Mouse (Mus musculus) MEL (cell line): ENCODE data around the gene Top2a. TPM values are rescaled to one million over a fixed set of nuclear protein-coding genes. Genes with fewer than 3 reads are reported as not detected.
A peak's percentile ranks its signal among the peaks of the same experiment; 100 is the strongest.

ENCODE experiments used
- DNase-seq: peaks from one replicate; pipeline ENCODE4 v3.0.0; 2011; ENCODE audit warnings: low read depth, low spot score
- H3K27ac ChIP-seq: 2 replicates; pipeline ENCODE4 v1.5.1; 2012; ENCODE audit warnings: low read depth, mild to moderate bottlenecking, control low read depth, low read length, moderate library complexity; ENCODE audit not compliant: control insufficient read depth
- H3K27me3 ChIP-seq, 2 experiments: fragments of 150-350 bp in 1 of 2; sonication (generic) in 1 of 2; 2 replicates each; pipeline ENCODE4 v1.6.1; 2012; ENCODE audit warnings: low read length in 2 of 2, mild to moderate bottlenecking in 2 of 2, improper control_type of control experiment in 1 of 2, moderate library complexity in 1 of 2; ENCODE audit not compliant: insufficient read depth in 2 of 2, control insufficient read depth in 1 of 2
- H3K36me3 ChIP-seq, 2 experiments: 2 replicates each; pipeline ENCODE4 v1.6.1; 2012 to 2014; ENCODE audit warnings: low read length in 2 of 2, improper control_type of control experiment in 1 of 2, inconsistent platforms in 1 of 2, mild to moderate bottlenecking in 1 of 2; ENCODE audit not compliant: insufficient read depth in 2 of 2, control insufficient read depth in 1 of 2
- H3K4me1 ChIP-seq, 2 experiments: fragments of 150-350 bp in 1 of 2; sonication (generic) in 1 of 2; 2 replicates each; pipeline ENCODE4 v1.6.1; 2012; ENCODE audit warnings: low read length in 2 of 2, improper control_type of control experiment in 1 of 2, mild to moderate bottlenecking in 1 of 2; ENCODE audit not compliant: insufficient read depth in 2 of 2, control insufficient read depth in 1 of 2
- H3K4me3 ChIP-seq, 2 experiments: fragments of 150-350 bp in 1 of 2; sonication (generic) in 1 of 2; 2 replicates each; pipeline ENCODE4 v1.5.1; 2012; ENCODE audit warnings: low read depth in 2 of 2, low read length in 2 of 2, mild to moderate bottlenecking in 2 of 2, moderate library complexity in 2 of 2, control low read depth in 1 of 2, improper control_type of control experiment in 1 of 2; ENCODE audit not compliant: control insufficient read depth in 1 of 2, insufficient read depth in 1 of 2
- H3K79me2 ChIP-seq: 2 replicates; pipeline ENCODE4 v1.6.1; 2012; ENCODE audit warnings: mild to moderate bottlenecking, low read length, moderate library complexity; ENCODE audit not compliant: control insufficient read depth, poor library complexity, insufficient read depth
- H3K9ac ChIP-seq: 2 replicates; pipeline ENCODE4 v1.6.1; 2012; ENCODE audit warnings: low read depth, mild to moderate bottlenecking, control low read depth, low read length, moderate library complexity; ENCODE audit not compliant: control insufficient read depth, poor library complexity, severe bottlenecking
- H3K9me3 ChIP-seq: fragments of 150-350 bp; sonication (generic); replicated peaks from 2 replicates; pipeline ENCODE4 v1.6.1; 2012; ENCODE audit warnings: mild to moderate bottlenecking, low read length, improper control_type of control experiment, moderate library complexity; ENCODE audit not compliant: insufficient read depth
- CHD1 ChIP-seq: IDR thresholded peaks from 2 replicates; pipeline ENCODE4 v1.6.1; 2012; ENCODE audit warnings: low read depth, mild to moderate bottlenecking, inconsistent platforms, low read length, improper control_type of control experiment
- GATA1 ChIP-seq: IDR thresholded peaks from 2 replicates; pipeline ENCODE4 v1.6.1; 2011; ENCODE audit warnings: low read depth, low read length, improper control_type of control experiment
- MAZ ChIP-seq: IDR thresholded peaks from 2 replicates; pipeline ENCODE4 v1.6.1; 2012; ENCODE audit warnings: low read depth, mild to moderate bottlenecking, inconsistent platforms, low read length, improper control_type of control experiment
- MYC ChIP-seq: IDR thresholded peaks from 2 replicates; pipeline ENCODE4 v1.6.1; 2011; ENCODE audit warnings: low read depth, mild to moderate bottlenecking, low read length, improper control_type of control experiment, moderate library complexity
- NRF1 ChIP-seq: IDR thresholded peaks from 2 replicates; pipeline ENCODE4 v1.6.1; 2014; ENCODE audit warnings: low read depth, mild to moderate bottlenecking, inconsistent platforms, low read length, improper control_type of control experiment, moderate library complexity; ENCODE audit not compliant: poor library complexity, insufficient read depth, severe bottlenecking
- POLR2A ChIP-seq, 2 experiments: IDR thresholded peaks; 2 replicates each; pipeline ENCODE4 v1.6.1; 2011 to 2012; ENCODE audit warnings: low read length in 2 of 2, mild to moderate bottlenecking in 2 of 2, control low read depth in 1 of 2, improper control_type of control experiment in 1 of 2, low read depth in 1 of 2, moderate library complexity in 1 of 2; ENCODE audit not compliant: control insufficient read depth in 1 of 2, insufficient read depth in 1 of 2, poor library complexity in 1 of 2
- RCOR1 ChIP-seq: IDR thresholded peaks from 2 replicates; pipeline ENCODE4 v1.6.1; 2012; ENCODE audit warnings: low read depth, mild to moderate bottlenecking, inconsistent platforms, low read length, improper control_type of control experiment
- SIN3A ChIP-seq: IDR thresholded peaks from 2 replicates; pipeline ENCODE4 v1.6.1; 2012; ENCODE audit warnings: low read length, improper control_type of control experiment, inconsistent platforms
- SMC3 ChIP-seq: IDR thresholded peaks from 2 replicates; pipeline ENCODE4 v1.6.1; 2011; ENCODE audit warnings: low read depth, low read length, improper control_type of control experiment
- TBP ChIP-seq: IDR thresholded peaks from 2 replicates; pipeline ENCODE4 v1.8.0; 2011; ENCODE audit warnings: low read depth, low read length, improper control_type of control experiment
- TCF12 ChIP-seq: IDR thresholded peaks from 2 replicates; pipeline ENCODE4 v1.6.1; 2014; ENCODE audit warnings: low read depth, mild to moderate bottlenecking, inconsistent platforms, low read length, improper control_type of control experiment, moderate library complexity
- UBTF ChIP-seq: IDR thresholded peaks from 2 replicates; pipeline ENCODE4 v1.6.1; 2012; ENCODE audit warnings: low read depth, mild to moderate bottlenecking, inconsistent platforms, low read length, improper control_type of control experiment, moderate library complexity, borderline replicate concordance; ENCODE audit not compliant: insufficient read depth
- USF1 ChIP-seq: IDR thresholded peaks from 2 replicates; pipeline ENCODE4 v1.6.1; 2014; ENCODE audit warnings: low read depth, mild to moderate bottlenecking, inconsistent platforms, low read length, improper control_type of control experiment, moderate library complexity
- ZMIZ1 ChIP-seq: IDR thresholded peaks from 2 replicates; pipeline ENCODE4 v1.6.1; 2012; ENCODE audit warnings: low read depth, mild to moderate bottlenecking, inconsistent platforms, low read length, improper control_type of control experiment, moderate library complexity
- ZNF384 ChIP-seq: IDR thresholded peaks from 2 replicates; pipeline ENCODE4 v1.6.1; 2012; ENCODE audit warnings: low read depth, mild to moderate bottlenecking, inconsistent platforms, low read length, improper control_type of control experiment
- polyA plus RNA-seq, 2 experiments: library from polyadenylated mRNA; stranded (reverse) in 1 of 2; unstranded in 1 of 2; fragments of >175 nt in 1 of 2; fragments of >200 nt in 1 of 2; gene quantifications; 2 replicates each; pipeline versions ENCODE4 v1.2.1 to v1.2.4; 2012; ENCODE audit warnings: low replicate concordance in 2 of 2, low read depth in 1 of 2; ENCODE audit not compliant: insufficient read length in 2 of 2, insufficient read depth in 1 of 2, missing spikeins in 1 of 2
- total RNA-seq: library from RNA; depleted of rRNA; stranded (reverse); fragments of 300-350 nt; gene quantifications from 2 replicates; pipeline ENCODE4 v1.2.3, GENCODE M21; 2012

Gene Top2a
- total and polyA plus RNA-seq, 3 experiments: 395 to 643 (median 443) TPM

DNA sequence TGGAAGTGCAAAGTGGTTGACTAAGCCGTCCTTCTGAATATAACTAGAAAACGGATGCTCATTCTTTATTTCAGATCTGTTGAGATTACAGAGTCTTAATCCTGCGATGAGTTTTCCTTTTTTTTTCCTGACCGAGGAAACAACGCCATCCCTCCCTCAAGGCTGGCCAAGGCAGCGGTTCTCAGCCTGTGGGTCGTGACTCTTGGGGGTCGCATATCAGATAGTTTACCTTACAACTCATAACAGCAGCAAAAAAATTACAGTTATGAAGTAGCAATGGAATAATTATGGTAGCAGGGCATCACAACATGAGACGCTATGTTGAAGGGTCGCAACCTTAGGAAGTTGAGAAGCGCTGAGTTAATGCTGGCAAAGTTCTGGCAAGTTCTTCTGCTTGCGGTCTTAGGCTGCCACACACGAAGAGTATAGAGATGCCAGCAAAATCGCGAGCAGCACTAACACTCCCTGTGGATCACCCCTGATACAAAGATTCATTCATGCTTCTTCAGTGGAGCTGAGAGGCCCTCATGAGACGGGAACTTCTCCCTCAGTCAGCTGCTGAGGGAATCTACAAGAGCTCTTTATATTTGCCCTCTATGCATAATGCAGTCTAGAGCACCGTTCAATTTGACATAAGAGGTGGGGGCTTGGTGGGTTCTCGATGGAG, 612 bp upstream of the Top2a start:
- Histone ChIP-seq H3K27ac (peak overlapping the region; percentile 64), H3K27me3 (no peaks in the 10 kb centered on the region), H3K36me3 (peaks cover 31% of the 10 kb centered on the region in 2 experiments), H3K79me2 (peaks cover 34% of the 10 kb centered on the region), H3K9me3 (no peaks in the 10 kb centered on the region), H3K9ac (peak overlapping the region; percentile 45), H3K4me3 (0 out of 4 replicates have a peak overlapping the region, but pooled peaks of 1 of the 2 experiments have one; percentile 8), H3K4me1 (peaks cover 0 to 11% of the 10 kb centered on the region in 2 experiments; a peak in 3 of 4 replicates)
- TF ChIP-seq TCF12 (no peak), SIN3A (no peak), RCOR1 (no peak), GATA1 (no peak), POLR2A (IDR thresholded peaks at IDR 0.05; ENCODE audit: control insufficient read depth in 1 of 2, insufficient read depth in 1 of 2, low read depth in 1 of 2, low read length in 2 of 2, poor library complexity in 1 of 2) (0 out of 4 replicates have a peak, but pooled peaks of 1 of the 2 experiments have one; percentile 12)
- DNase-seq: no peak

DNA sequence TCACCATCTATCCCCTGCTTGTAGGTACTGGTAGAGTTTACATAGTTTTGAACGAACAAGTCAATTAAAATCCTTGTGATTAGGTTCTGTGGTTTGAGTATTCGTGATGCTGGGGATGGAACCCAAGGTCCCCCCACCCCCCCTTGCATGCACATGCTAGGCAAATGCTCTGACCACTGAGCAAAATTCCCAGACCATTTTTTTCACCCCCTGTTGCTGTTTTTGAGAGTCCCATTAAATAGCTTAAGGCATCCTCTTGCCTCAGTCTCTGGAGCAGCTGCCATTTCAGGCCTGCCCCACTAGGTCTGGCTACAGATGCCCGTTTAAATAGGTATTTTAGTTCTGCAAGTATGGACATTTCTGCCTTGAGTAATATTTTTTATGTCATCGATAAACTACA, 895 bp downstream of the Top2a start:
- Histone ChIP-seq H3K36me3 (peaks cover 42 to 44% of the 10 kb centered on the region in 2 experiments), H3K9me3 (no peaks in the 10 kb centered on the region), H3K4me3 (peak overlapping the region; percentile 88 to 93), H3K4me1 (peaks cover 0 to 11% of the 10 kb centered on the region in 2 experiments; a peak in 3 of 4 replicates), H3K27ac (peak overlapping the region; percentile 88), H3K27me3 (no peaks in the 10 kb centered on the region)
- peak; percentile 66 for DNase-seq
- TF ChIP-seq CHD1 (peak; percentile 95), MYC (peak; percentile 13; the same call in 1 of the 2 replicates), MAZ (0 out of 2 replicates have a peak, but pooled peaks have one; percentile 26), ZMIZ1 (0 out of 2 replicates have a peak, but pooled peaks have one; percentile 2), NRF1 (no peak), SMC3 (no peak)
- TF ChIP-seq, all 39 proteins: peak for 4
- peaks cover 39% of the 10 kb centered on the region for H3K79me2 ChIP-seq
- peak overlapping the region; percentile 97 for H3K9ac ChIP-seq

DNA sequence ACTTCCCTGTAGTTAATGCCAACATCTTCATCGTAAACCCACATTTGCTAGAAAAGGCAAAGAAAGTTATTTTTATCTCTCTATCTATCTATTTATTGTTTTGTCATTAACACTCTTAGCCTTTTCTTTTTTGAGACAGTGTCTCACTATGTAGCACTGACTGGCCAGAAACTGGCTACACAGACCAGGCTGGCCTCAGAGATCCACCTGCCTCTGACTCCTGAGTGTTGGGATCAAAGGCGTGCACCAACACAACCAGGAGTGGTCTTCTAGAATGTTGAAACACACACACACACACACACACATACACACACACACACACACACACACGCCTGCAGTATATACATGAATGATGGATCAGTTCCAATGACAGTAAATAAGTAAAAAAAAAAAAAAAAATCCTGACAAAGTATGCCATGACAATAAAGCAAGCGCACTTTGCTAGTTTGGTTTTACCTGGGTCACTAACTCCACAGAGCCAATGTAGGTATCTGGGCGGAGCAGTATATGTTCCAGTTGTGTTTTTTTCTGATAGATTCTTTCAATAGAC, 1.5 kb downstream of the Top2a start:
- Histone ChIP-seq H3K36me3 (peaks cover 46 to 50% of the 10 kb centered on the region in 2 experiments), H3K9ac (peak overlapping the region; percentile 97), H3K4me1 (peaks cover 0 to 11% of the 10 kb centered on the region in 2 experiments; a peak in 3 of 4 replicates), H3K79me2 (peaks cover 42% of the 10 kb centered on the region), H3K4me3 (peak overlapping the region; percentile 88 to 93), H3K27ac (no peak overlapping the region), H3K9me3 (no peaks in the 10 kb centered on the region), H3K27me3 (no peaks in the 10 kb centered on the region)
- TF ChIP-seq TBP: 0 out of 2 replicates have a peak, but pooled peaks have one; percentile 16
- TF ChIP-seq UBTF: 0 out of 2 replicates have a peak, but pooled peaks have one; percentile 17
- TF ChIP-seq ZNF384: peak; percentile 45; the same call in 1 of the 2 replicates
- TF ChIP-seq USF1: no peak
- TF ChIP-seq MAZ: 0 out of 2 replicates have a peak, but pooled peaks have one; percentile 39
- no peak for TF ChIP-seq GATA1
- TF ChIP-seq SIN3A: peak; percentile 53
- no peak for DNase-seq
